Mouse (Mus musculus) lung, adult 2 months (tissue): ENCODE measurements around the gene Arl5c.

Experiments used
- CTCF ChIP-seq: fragments of 200-500 bp; IDR thresholded peaks from 2 replicates; pipeline ENCODE4 v1.5.1; 2011; ENCODE audit warnings: mild to moderate bottlenecking, low read length, control low read depth; ENCODE audit not compliant: insufficient read depth
- POLR2A ChIP-seq: fragments of 200-500 bp; IDR thresholded peaks from 2 replicates; pipeline ENCODE4 v1.6.1; 2011; ENCODE audit warnings: low read depth, mild to moderate bottlenecking, control low read depth, low read length, borderline replicate concordance; ENCODE audit errors: extremely low read depth

GRCm38 (mm10) chr11:97953939-97954275 lies 42.1 kb downstream of the Arl5c start:
- TF ChIP-seq CTCF (no peak), POLR2A (no peak)
